Mouse (Mus musculus) C2C12 (cell line): ENCODE results near the gene Aadacl2. TPM values are rescaled to one million over a fixed set of nuclear protein-coding genes. Genes with fewer than 3 reads are reported as not detected.

Source experiments
- H3K27me3 ChIP-seq: one replicate; pipeline ENCODE4 v1.6.1; 2011; ENCODE audit not compliant: control insufficient read depth, insufficient read depth, insufficient read length
- H3K36me3 ChIP-seq: one replicate; pipeline ENCODE4 v1.6.1; 2011; ENCODE audit not compliant: control insufficient read depth, insufficient read depth
- H3K4me3 ChIP-seq: one replicate; pipeline ENCODE4 v1.5.1; 2011; ENCODE audit warnings: mild to moderate bottlenecking, control low read depth; ENCODE audit not compliant: poor library complexity, insufficient read depth, severe bottlenecking
- H3K79me2 ChIP-seq: one replicate; pipeline ENCODE4 v1.6.1; 2011; ENCODE audit not compliant: control insufficient read depth, insufficient read depth
- H3K79me3 ChIP-seq: one replicate; pipeline ENCODE4 v1.6.1; 2011; ENCODE audit warnings: low read depth, control low read depth
- H3ac ChIP-seq: one replicate; pipeline ENCODE3; 2011; ENCODE audit warnings: low read depth; ENCODE audit not compliant: control insufficient read depth, insufficient read length
- CEBPB ChIP-seq: IDR thresholded peaks from one replicate; pipeline ENCODE4 v1.6.1; 2011; ENCODE audit warnings: low read depth, mild to moderate bottlenecking, control low read depth, moderate library complexity
- CTCF ChIP-seq: IDR thresholded peaks from one replicate; pipeline ENCODE4 v1.5.1; 2011; ENCODE audit not compliant: control insufficient read depth, insufficient read depth, insufficient read length
- FOSL1 ChIP-seq: IDR thresholded peaks from one replicate; pipeline ENCODE4 v1.8.0; 2011; ENCODE audit warnings: mild to moderate bottlenecking, low read length; ENCODE audit not compliant: poor library complexity, insufficient read depth, severe bottlenecking
- MAX ChIP-seq: IDR thresholded peaks from one replicate; pipeline ENCODE4 v1.6.1; 2011; ENCODE audit warnings: mild to moderate bottlenecking, control low read depth
- MYOD1 ChIP-seq: IDR thresholded peaks from one replicate; pipeline ENCODE4 v1.6.1; 2011; ENCODE audit warnings: low read depth; ENCODE audit not compliant: control insufficient read depth, insufficient read length
- MYOG ChIP-seq: IDR thresholded peaks from one replicate; pipeline ENCODE4 v1.6.1; 2011; ENCODE audit not compliant: control insufficient read depth, insufficient read length; ENCODE audit errors: extremely low read depth
- USF1 ChIP-seq: IDR thresholded peaks from one replicate; pipeline ENCODE4 v1.6.1; 2011; ENCODE audit warnings: low read depth, mild to moderate bottlenecking, control low read depth, moderate library complexity
- long read RNA-seq, 2 experiments: library from polyadenylated mRNA; unstranded; transcript quantifications; one replicate each; pipeline ENCODE4 v2.0.0; 2019 to 2020
- polyA plus RNA-seq: library from polyadenylated mRNA; unstranded; fragments of >200 nt; fragmentation: generic; extraction: Trizol; gene quantifications from one replicate; pipeline ENCODE4 v1.2.1, GENCODE M21; 2012; ENCODE audit warnings: missing spikeins

Gene Aadacl2
- not detected for polyA plus RNA-seq
- long read RNA-seq, experiment 1: 0 reads
- long read RNA-seq, experiment 2: 0 reads

- no peaks in the 10 kb centered on the region for H3K79me3 ChIP-seq
- H3K79me2 ChIP-seq: no peaks in the 10 kb centered on the region
- no peaks in the 10 kb centered on the region for H3K36me3 ChIP-seq
- H3K4me3 ChIP-seq: no peak within 1 kb of the TSS
- H3K27me3 ChIP-seq: no peaks in the 10 kb centered on the region
- H3ac ChIP-seq: no peak within 1 kb of the TSS
- TF ChIP-seq CTCF (no peak), MYOG (no peak), MYOD1 (no peak), CEBPB (no peak), FOSL1 (no peak), USF1 (no peak), MAX (no peak)
Measured at GRCm38 (mm10) chr3:60006443-60006842, at the start of gene Aadacl2. TSS of gene Aadacl2 (plus strand) at chr3:60006743.

GRCm38 (mm10) chr3:59970891-59971290 is 35.7 kb upstream of the Aadacl2 start:
- Histone ChIP-seq H3K4me3 (no peak overlapping the region), H3K79me2 (no peaks in the 10 kb centered on the region), H3K27me3 (no peaks in the 10 kb centered on the region), H3K36me3 (no peaks in the 10 kb centered on the region), H3ac (no peak overlapping the region), H3K79me3 (no peaks in the 10 kb centered on the region)
- TF ChIP-seq MYOD1 (no peak), USF1 (no peak), CTCF (no peak), MAX (no peak), MYOG (no peak), FOSL1 (no peak), CEBPB (no peak)

GRCm38 (mm10) chr3:59974591-59974990 is 32.0 kb upstream of the Aadacl2 start:
- H3K4me3 ChIP-seq: no peak overlapping the region
- H3K79me2 ChIP-seq: no peaks in the 10 kb centered on the region
- H3ac ChIP-seq: no peak overlapping the region
- no peaks in the 10 kb centered on the region for H3K27me3 ChIP-seq
- no peaks in the 10 kb centered on the region for H3K79me3 ChIP-seq
- TF ChIP-seq FOSL1 (no peak), USF1 (no peak), MYOG (no peak), MYOD1 (no peak), CEBPB (no peak), MAX (no peak), CTCF (no peak)
- H3K36me3 ChIP-seq: no peaks in the 10 kb centered on the region

GRCm38 (mm10) chr3:60003622-60004021 is 2.9 kb upstream of the Aadacl2 start:
- no peak overlapping the region for H3ac ChIP-seq
- no peaks in the 10 kb centered on the region for H3K27me3 ChIP-seq
- no peak overlapping the region for H3K4me3 ChIP-seq
- H3K36me3 ChIP-seq: no peaks in the 10 kb centered on the region
- no peaks in the 10 kb centered on the region for H3K79me2 ChIP-seq
- no peak for TF ChIP-seq CTCF
- TF ChIP-seq USF1: no peak
- no peak for TF ChIP-seq MYOG
- no peak for TF ChIP-seq FOSL1
- no peak for TF ChIP-seq CEBPB
- no peak for TF ChIP-seq MYOD1
- no peak for TF ChIP-seq MAX
- H3K79me3 ChIP-seq: no peaks in the 10 kb centered on the region

GRCm38 (mm10) chr3:60025417-60025816 is 18.9 kb downstream of the Aadacl2 start, which contains the start of gene Aadac:
TSS of gene Aadac (plus strand) at chr3:60025717.
- no peaks in the 10 kb centered on the region for H3K27me3 ChIP-seq
- H3K79me3 ChIP-seq: no peaks in the 10 kb centered on the region
- no peaks in the 10 kb centered on the region for H3K79me2 ChIP-seq
- no peak for TF ChIP-seq USF1
- no peak for TF ChIP-seq MAX
- no peak within 1 kb of the TSS for H3K4me3 ChIP-seq
- H3ac ChIP-seq: no peak within 1 kb of the TSS
- no peaks in the 10 kb centered on the region for H3K36me3 ChIP-seq

- Histone ChIP-seq H3K79me3 (no peaks in the 10 kb centered on the region), H3ac (no peak overlapping the region), H3K27me3 (no peaks in the 10 kb centered on the region), H3K79me2 (no peaks in the 10 kb centered on the region), H3K36me3 (no peaks in the 10 kb centered on the region), H3K4me3 (no peak overlapping the region)
- TF ChIP-seq MYOD1: no peak
Measured at GRCm38 (mm10) chr3:60031511-60031910, 25.0 kb downstream of the Aadacl2 start.
